Mouse (Mus musculus) large intestine, adult 2 months (tissue): ENCODE measurements around the gene Bmpr1a. TPM values are rescaled to one million over a fixed set of nuclear protein-coding genes. Genes with fewer than 3 reads are reported as not detected.

Source experiments
- DNase-seq: peaks from one replicate; pipeline ENCODE4 v3.0.0-alpha.2; 2012; ENCODE audit warnings: low read depth, low spot score
- WGBS: fragments of 180-500 bp; shearing (Covaris S2); methylation state at CpG from one replicate; pipeline ENCODE4 v1.1.7; 2018; 5-methylcytosine and 5-hydroxymethylcytosine counted together
- polyA plus RNA-seq: library from polyadenylated mRNA; depleted of rRNA; stranded (reverse); fragments of >200 nt; gene quantifications from 2 replicates; pipeline ENCODE4 v1.2.3, GENCODE M21; 2012; rRNA removed

Bmpr1a gene
- 6.9 and 14.4 TPM in 2 replicates for polyA plus RNA-seq

- 15% methylated on average over 15 of the region's 15 CpGs for WGBS
These were observed at the start of gene Bmpr1a for GRCm38 (mm10) chr14:34503325-34503647. TSS of gene Bmpr1a (minus strand) at chr14:34503341.

GRCm38 (mm10) chr14:34552226-34552625 lies 49.1 kb upstream of the Bmpr1a start:
- WGBS: 87% methylated on average over 5 of the region's 5 CpGs
- no peak for DNase-seq

More at GRCm38 (mm10) chr14:34503325-34503647, at the start of gene Bmpr1a:
- no peak for DNase-seq

DNA sequence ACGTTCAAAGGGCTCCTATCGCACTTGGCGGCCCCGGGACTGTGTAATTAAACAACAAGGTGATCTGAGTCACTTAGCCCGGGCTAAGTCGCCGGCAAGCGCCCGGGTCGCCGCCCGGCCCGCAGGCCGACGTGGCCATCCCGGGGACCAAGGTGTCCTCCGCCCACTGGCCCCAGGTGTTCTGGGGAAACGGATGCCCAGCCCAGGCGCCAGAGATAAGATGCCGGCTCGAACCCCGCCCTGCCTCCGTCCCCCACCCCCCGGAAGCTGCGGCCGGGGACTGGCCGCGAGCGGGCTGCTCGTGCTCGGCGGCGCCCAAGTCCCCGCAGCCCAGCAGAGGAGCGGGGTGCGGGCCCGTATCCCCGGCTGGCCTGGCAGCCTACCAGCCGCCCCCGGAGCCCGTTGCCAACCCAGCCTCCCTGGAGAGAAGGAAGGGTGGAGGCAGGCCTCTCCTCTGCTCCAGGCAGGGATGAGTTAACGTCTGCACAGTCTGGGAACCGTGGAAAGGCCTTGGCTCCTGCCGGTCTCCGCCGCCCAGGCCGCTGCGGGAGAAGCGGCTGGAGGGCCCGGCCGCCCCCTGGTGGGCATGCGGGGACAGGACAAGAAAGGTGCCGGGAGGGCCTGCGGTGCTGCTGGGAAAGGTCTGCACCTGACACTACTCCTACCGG lies 46.0 kb upstream of the Bmpr1a start:
- DNase-seq: no peak
- WGBS: under 1% methylated on average over 55 of the region's 55 CpGs

DNA sequence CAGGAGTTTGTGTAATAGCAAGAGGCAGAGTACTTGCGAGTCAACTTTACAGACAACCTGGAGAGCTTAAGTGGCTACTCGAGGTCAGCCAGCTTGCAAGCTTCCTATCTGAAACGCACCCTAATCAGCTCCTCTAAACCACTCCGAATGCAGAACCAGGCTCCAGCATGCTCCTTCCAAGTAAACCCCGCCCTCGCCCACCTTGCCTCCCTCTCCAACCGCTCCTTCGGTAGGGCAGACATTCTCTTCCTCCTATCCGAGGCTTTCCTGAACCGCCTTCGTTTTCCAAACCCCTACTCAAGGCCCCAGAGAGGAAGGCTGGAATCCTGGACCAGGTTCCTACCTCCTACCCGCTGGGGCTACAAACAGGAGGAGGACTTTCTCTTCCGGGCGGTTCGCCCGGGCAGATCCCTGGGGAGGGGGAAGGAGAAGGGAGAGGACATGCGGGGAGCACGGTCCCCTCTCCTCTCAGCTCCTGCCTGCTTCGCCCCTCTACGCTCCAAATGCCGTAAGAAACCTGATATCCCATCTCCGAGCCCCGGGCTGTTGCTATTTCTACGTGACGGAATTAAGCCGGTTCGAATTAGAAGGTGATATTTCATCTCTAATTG lies 45.4 kb upstream of the Bmpr1a start:
- DNase-seq: no peak
- WGBS: 1% methylated on average over 27 of the region's 27 CpGs

DNA sequence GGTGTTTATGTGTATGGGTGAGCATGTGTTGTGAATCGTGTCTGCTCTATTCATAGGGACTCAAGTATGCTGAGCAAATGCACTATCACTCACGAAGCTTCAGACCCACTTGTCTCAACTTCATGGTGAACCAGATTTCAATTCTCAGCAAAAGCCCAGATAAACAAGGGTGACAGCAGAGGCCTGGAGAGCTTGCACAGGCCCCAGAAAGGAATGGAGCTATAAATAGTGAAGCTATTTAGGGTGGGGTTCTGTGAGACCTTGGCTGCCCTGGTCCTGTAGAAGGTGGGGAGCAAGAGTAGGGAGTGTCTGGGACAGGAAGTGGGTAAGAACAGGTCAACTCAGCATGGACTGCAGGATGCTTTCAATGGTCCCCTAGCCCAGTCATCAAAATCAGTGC lies 41.4 kb upstream of the Bmpr1a start:
- 62% methylated on average over 2 of the region's 2 CpGs for WGBS
- DNase-seq: no peak

GRCm38 (mm10) chr14:34544001-34544400 lies 40.9 kb upstream of the Bmpr1a start:
- 85% methylated on average over 6 of the region's 6 CpGs for WGBS
- DNase-seq: no peak

DNA sequence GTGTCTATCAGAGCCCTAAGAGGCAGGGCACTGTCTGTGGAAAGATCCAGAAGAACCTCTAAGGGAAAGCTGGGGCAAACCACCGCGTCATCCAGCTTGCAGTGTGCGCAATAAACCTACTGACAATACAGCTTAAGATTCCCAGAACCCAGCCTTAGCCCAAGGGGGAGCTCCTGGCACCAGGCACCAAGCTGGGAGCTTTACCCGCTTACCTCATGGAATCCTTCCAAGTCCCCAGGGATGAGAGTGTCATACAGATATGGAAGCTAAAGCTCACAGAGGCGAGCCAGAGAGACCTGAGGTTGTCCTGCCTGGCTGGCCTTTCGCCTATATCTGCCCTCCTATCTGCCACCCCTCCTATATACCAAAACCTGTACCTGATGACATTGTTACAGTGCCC lies 40.5 kb upstream of the Bmpr1a start:
- 60% methylated on average over 6 of the region's 6 CpGs for WGBS
- no peak for DNase-seq

- no peak for DNase-seq
- WGBS: 37% methylated on average over 5 of the region's 5 CpGs
These were observed 38.8 kb upstream of the Bmpr1a start for GRCm38 (mm10) chr14:34541896-34542295.

DNA sequence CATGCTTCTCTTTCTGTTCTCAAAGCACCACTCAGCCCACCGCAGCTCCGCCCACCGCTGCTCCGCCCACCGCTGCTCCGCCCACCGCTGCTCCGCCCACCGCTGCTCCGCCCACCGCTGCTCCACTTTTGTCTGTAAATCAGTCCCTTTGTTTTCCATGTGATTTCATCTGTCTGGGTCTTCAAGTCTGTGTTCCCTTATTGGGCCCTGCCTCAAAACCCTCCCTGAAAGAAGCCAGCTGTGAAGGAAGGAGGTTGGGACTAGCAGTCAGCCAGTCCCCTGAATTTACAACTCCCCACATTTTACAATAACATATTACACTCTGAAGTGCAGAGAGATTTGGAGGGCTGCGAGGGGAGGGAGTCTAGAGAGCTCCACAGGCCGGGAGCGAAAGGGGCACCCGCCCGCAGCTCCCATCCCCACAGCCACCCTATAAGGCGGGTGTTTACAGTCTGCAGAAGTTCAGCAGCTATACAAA lies 37.6 kb upstream of the Bmpr1a start:
- no peak for DNase-seq
- 21% methylated on average over 17 of the region's 17 CpGs for WGBS

DNA sequence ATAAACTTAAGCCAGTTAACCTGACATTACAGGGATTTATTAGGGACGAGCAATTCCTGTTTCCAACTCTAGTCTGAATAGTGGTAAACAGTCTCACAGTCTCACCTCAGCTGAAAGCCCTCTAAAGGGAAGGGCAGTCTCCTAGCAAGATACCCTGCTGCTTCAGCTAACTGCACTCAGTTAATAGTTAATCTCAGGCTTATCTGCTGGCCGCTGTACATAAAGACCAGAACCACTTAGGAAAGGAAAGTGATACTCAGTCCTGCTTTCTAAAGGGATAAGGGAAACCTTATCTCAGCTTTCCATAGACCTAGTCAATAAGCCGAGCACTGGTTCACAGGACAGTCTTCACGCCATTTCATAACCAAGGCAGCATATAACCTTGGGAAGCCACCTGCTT lies 32.7 kb upstream of the Bmpr1a start:
- WGBS: 31% methylated on average over 4 of the region's 4 CpGs
- no peak for DNase-seq

GRCm38 (mm10) chr14:34533537-34533936 lies 30.4 kb upstream of the Bmpr1a start:
- no peak for DNase-seq
- 71% methylated on average over 5 of the region's 5 CpGs for WGBS

DNA sequence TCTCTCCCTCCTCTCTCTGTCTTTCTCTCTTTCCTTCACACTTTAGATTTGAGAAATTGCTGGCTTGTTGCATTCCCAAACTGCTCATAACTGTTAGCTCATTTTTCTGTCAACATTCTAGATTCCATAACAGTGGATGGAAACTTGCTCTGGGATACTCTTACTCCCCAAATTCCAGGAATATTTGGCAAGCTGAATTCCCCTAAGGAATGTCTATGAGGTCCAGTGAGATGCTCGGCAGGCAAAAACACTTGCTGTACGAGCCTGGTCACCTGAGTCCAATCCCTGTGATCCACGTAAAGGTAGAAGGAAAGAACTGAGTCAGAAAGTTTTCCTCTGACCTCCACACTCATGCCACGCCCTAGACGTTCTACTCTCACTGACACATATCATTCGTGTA lies 29.4 kb upstream of the Bmpr1a start:
- DNase-seq: no peak
- WGBS: 51% methylated on average over 6 of the region's 6 CpGs

- WGBS: 73% methylated on average over 8 of the region's 8 CpGs
- no peak for DNase-seq
These were observed 25.7 kb upstream of the Bmpr1a start for GRCm38 (mm10) chr14:34528804-34529203.

DNA sequence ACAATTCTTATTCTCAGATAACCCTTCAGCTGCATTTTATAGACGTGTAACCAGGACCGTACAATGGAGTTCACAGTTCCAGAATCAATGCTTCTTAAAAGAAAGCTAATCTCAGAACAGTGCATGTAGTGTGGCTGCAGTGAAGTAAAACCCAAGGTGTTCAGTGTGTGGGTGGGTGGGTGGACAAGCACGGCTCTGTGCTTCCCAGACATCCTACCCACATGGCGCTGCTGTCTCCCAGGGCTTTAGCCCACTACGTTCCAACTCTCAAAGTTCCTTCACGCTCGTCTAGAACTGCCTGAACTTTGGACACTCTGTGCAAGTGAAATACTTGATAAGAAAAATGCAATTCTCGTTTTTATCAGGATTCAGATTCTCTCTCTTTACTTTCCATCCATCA lies 19.6 kb upstream of the Bmpr1a start, which contains the start of gene 9230112D13Rik:
9230112D13Rik (minus strand) TSS at position 101 of the 400 bp plus-strand sequence.
- 76% methylated on average over 8 of the region's 8 CpGs for WGBS

DNA sequence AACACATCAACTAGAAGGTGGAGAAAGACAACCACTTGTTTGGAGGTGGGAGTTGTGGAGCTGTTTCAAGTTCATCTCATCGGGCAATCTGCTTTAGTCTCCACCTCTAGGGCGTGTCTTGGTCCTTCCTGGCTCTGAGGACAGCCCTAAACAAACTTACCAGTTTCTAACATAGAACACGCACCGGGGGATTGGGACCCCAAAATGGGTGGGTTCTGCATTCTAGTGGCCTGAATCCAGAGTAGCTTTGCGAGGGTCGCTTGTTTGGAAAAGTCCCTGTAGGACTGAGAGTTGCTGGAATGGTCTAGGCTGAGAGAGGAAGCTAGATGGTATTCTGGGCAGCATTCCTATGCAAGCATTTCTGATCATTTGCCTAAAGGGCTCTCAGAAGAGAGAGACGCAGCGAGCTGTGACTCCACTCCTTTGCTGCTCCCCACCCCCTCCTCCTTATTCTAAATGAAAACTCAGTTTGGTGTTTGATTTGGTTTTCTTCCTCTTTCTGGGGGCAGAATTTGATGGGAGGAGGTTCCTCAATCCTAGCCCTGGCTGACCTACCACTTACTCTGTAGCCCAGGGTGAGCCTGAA lies 14.9 kb upstream of the Bmpr1a start:
- 70% methylated on average over 8 of the region's 8 CpGs for WGBS

More for the DNA sequence above, 19.6 kb upstream of the Bmpr1a start, which contains the start of gene 9230112D13Rik:
- no peak for DNase-seq

DNA sequence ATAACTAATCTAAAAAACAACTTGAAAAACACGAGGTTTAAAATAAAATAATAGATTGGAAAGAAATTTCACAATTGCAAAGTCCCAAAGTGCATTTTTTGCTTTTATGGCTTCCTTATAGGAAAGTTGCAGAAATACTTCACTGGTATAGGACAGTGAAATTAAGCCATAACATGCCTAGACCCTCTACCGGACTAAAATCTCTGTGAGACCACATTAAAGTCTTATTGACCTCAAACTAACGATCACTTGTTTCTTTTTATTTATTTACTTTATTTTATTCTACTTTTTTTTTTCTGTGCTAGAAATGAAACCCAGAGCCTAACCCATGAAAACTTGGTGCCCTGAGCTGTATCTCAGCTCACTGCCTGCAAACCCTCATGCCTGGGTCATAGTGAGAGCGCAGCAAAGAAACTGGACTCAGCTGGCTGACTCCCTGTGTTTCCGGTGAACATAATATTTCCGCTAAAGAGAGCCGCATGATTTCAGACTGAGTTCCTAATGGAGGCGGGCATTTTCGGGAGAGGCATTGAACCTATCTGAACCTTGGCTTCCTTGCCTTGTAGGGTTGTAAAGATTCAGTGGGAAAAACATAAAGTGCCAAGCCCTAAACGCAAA lies 13.9 kb upstream of the Bmpr1a start:
- DNase-seq: peak; percentile 84
- 30% methylated on average over 10 of the region's 10 CpGs for WGBS

More for the DNA sequence above, 14.9 kb upstream of the Bmpr1a start:
- no peak for DNase-seq

GRCm38 (mm10) chr14:34515860-34516259 lies 12.7 kb upstream of the Bmpr1a start:
- 82% methylated on average over 5 of the region's 5 CpGs for WGBS
- DNase-seq: no peak

DNA sequence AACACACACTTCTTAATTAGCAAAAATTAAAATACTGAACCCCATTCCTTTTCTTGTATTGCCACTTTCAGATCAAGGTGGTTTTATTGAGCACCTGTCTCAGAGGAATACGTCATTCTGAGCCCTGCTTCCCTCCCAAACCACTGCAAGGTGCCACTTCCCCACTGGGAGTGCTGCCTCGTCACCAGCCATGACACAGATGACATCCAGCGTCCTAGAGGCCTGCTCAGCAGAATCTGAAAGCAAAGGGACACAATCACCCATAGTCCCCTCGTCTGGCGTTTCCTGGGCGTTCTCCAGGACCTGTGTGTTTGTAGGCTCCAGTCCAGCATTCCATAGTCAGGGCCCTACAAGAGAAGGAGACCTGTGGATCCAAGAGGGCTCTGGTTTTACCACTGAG lies 11.0 kb upstream of the Bmpr1a start:
- DNase-seq: no peak
- 15% methylated on average over 6 of the region's 6 CpGs for WGBS

DNA sequence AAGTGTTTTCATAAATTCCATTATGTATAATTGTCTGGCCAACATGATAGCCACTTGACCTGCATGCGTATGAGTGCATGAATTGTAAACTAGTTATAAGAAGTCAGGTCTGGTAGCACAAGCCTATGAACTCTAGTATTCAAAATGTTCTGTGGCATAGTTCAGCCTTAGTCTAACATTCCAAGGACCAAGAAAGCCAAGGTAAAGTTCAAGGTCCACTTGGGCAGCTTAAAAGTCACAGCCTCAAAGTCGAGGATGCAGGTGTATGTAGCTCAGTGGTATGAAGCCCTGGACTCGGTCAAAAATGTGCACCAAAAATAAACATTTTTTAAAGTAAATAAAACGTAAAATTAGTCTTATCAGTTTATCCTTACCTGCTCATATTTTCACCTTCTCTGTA lies 9.5 kb upstream of the Bmpr1a start:
- DNase-seq: no peak
- 43% methylated on average over 4 of the region's 4 CpGs for WGBS

DNA sequence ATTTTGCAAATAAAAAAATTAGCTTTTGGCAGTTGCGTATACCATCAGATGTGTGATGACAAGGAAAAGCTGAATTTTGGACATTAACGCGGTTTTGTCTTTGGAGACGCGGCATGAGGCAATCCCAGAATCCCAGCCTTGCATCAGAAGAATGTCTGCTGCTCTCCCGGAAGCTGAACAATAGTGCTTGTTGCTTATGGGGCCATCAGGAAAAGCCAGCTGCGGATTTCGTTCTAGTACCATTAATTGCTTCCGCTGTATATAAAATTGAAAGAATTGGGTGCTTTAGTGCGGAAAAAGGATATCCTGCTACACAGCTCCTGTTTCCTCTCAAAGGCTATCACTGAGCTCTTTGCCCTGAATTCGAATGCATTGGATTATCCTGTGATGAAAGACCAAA lies 8.8 kb upstream of the Bmpr1a start:
- DNase-seq: no peak
- 56% methylated on average over 11 of the region's 11 CpGs for WGBS
